Mouse (Mus musculus) duodenum, adult 2 months (tissue): ENCODE measurements around the gene Nutf2. TPM values are rescaled to one million over a fixed set of nuclear protein-coding genes. Genes with fewer than 3 reads are reported as not detected.

Experiments
- polyA plus RNA-seq: library from polyadenylated mRNA; depleted of rRNA; stranded (reverse); fragments of >200 nt; gene quantifications from 2 replicates; pipeline ENCODE4 v1.2.3, GENCODE M21; 2012; ENCODE audit warnings: low replicate concordance; rRNA removed

The Nutf2 gene
- polyA plus RNA-seq, result 12.9 and 22.5 TPM in 2 replicates

GRCm38 (mm10) chr8:105860143-105860981, at the start of gene Nutf2:
Gene Nutf2 (plus strand): TSS chr8:105860580.

GRCm38 (mm10) chr8:105826861-105827848, 33.2 kb upstream of the Nutf2 start, which contains the start of the genes Ranbp10 and Tsnaxip1:
Gene Ranbp10 (minus strand): TSS chr8:105827350.
Gene Tsnaxip1 (plus strand): TSS chr8:105827731.

GRCm38 (mm10) chr8:105853178-105853577, 7.2 kb upstream of the Nutf2 start, which contains the start of gene Cenpt:
Gene Cenpt (minus strand): TSS chr8:105853278.

GRCm38 (mm10) chr8:105854715-105855216, 5.6 kb upstream of the Nutf2 start, which contains the start of gene Thap11:
Gene Thap11 (plus strand): TSS chr8:105855132.

GRCm38 (mm10) chr8:105880754-105881520, 20.6 kb downstream of the Nutf2 start, which contains the start of gene Edc4:
Gene Edc4 (plus strand): TSS chr8:105880881.

GRCm38 (mm10) chr8:105893339-105893738, 33.0 kb downstream of the Nutf2 start, which contains the start of gene Nrn1l:
Gene Nrn1l (plus strand): TSS chr8:105893567.

GRCm38 (mm10) chr8:105900180-105900940, 40.0 kb downstream of the Nutf2 start, which contains the start of gene Pskh1:
Gene Pskh1 (plus strand): TSS chr8:105900441.

Other genes with a start within 250 kb of the Nutf2 start
- gene Ctcf, start 224.0 kb upstream of the Nutf2 start, polyA plus RNA-seq, result 5.0 and 7.2 TPM in 2 replicates
- 0.31 TPM in 1 of 2 replicates, not detected in the other for gene Agrp, start 223.2 kb upstream of the Nutf2 start, polyA plus RNA-seq
- 3.2 and 7.0 TPM in 2 replicates for gene Carmil2, start 174.3 kb upstream of the Nutf2 start, polyA plus RNA-seq
- gene Acd, start 159.5 kb upstream of the Nutf2 start, polyA plus RNA-seq, result 29.2 and 30.8 TPM in 2 replicates
- 6.5 and 10.2 TPM in 2 replicates for gene Pard6a, start 159.4 kb upstream of the Nutf2 start, polyA plus RNA-seq
- gene 4933405L10Rik, start 152.9 kb upstream of the Nutf2 start, polyA plus RNA-seq, result not detected in 2 replicates
- gene Enkd1, start 152.4 kb upstream of the Nutf2 start, polyA plus RNA-seq, result 4.9 and 7.9 TPM in 2 replicates
- 8.5 and 9.1 TPM in 2 replicates for gene Gfod2, start 101.9 kb upstream of the Nutf2 start, polyA plus RNA-seq
- 10.6 and 13.2 TPM in 2 replicates for gene Ranbp10, start 33.2 kb upstream of the Nutf2 start, polyA plus RNA-seq
- gene Tsnaxip1, start 32.8 kb upstream of the Nutf2 start, polyA plus RNA-seq, result not detected in 2 replicates
- gene Cenpt, start 7.3 kb upstream of the Nutf2 start, polyA plus RNA-seq, result 6.6 and 8.0 TPM in 2 replicates
- 35.4 and 36.7 TPM in 2 replicates for gene Thap11, start 5.4 kb upstream of the Nutf2 start, polyA plus RNA-seq
- gene Edc4, start 20.3 kb downstream of the Nutf2 start, polyA plus RNA-seq, result 39.6 and 49.7 TPM in 2 replicates
- 1.1 and 3.3 TPM in 2 replicates for gene Nrn1l, start 33.0 kb downstream of the Nutf2 start, polyA plus RNA-seq
- gene Pskh1, start 39.9 kb downstream of the Nutf2 start, polyA plus RNA-seq, result 16.1 and 18.3 TPM in 2 replicates
- gene Ctrl, start 73.3 kb downstream of the Nutf2 start, polyA plus RNA-seq, result 12.5 and 3,063 TPM in 2 replicates
- 565 and 991 TPM in 2 replicates for gene Psmb10, start 77.9 kb downstream of the Nutf2 start, polyA plus RNA-seq
- gene Lcat, start 82.8 kb downstream of the Nutf2 start, polyA plus RNA-seq, result 0.97 and 1.4 TPM in 2 replicates
- 6.2 and 9.9 TPM in 2 replicates for gene Slc12a4, start 105.5 kb downstream of the Nutf2 start, polyA plus RNA-seq
- gene Dpep3, start 118.8 kb downstream of the Nutf2 start, polyA plus RNA-seq, result 0.15 and 0.34 TPM in 2 replicates
- gene Dus2, start 130.8 kb downstream of the Nutf2 start, polyA plus RNA-seq, result 1.9 and 5.0 TPM in 2 replicates
- gene Dpep2nb, start 145.4 kb downstream of the Nutf2 start, polyA plus RNA-seq, result not detected in 2 replicates
- gene Ddx28, start 151.3 kb downstream of the Nutf2 start, polyA plus RNA-seq, result 4.9 and 5.3 TPM in 2 replicates
- gene Nfatc3, start 198.3 kb downstream of the Nutf2 start, polyA plus RNA-seq, result 7.6 and 11.6 TPM in 2 replicates